Mouse (Mus musculus) inflammation-experienced regulatory T-cells, adult 6 months (primary cell): ENCODE measurements at regions not wholly inside any gene's neighbourhood (a gene's known extent, or its start where the extent isn't known, plus 50 kb on each side); places are given as distances from the start of the nearest gene placed in this dataset.
"Not testable (repeated sequence)": the region's sequence is repeated elsewhere in the genome, so short reads cannot be mapped to it uniquely, and the experiment has no call there.

Experiments used
- ATAC-seq: one replicate; pipeline ENCODE4 v1.8.0; 2017

GRCm38 (mm10) chr13:61805300-61805699, 235.4 kb upstream of the Cts3 start:
- not testable (repeated sequence) for ATAC-seq

DNA sequence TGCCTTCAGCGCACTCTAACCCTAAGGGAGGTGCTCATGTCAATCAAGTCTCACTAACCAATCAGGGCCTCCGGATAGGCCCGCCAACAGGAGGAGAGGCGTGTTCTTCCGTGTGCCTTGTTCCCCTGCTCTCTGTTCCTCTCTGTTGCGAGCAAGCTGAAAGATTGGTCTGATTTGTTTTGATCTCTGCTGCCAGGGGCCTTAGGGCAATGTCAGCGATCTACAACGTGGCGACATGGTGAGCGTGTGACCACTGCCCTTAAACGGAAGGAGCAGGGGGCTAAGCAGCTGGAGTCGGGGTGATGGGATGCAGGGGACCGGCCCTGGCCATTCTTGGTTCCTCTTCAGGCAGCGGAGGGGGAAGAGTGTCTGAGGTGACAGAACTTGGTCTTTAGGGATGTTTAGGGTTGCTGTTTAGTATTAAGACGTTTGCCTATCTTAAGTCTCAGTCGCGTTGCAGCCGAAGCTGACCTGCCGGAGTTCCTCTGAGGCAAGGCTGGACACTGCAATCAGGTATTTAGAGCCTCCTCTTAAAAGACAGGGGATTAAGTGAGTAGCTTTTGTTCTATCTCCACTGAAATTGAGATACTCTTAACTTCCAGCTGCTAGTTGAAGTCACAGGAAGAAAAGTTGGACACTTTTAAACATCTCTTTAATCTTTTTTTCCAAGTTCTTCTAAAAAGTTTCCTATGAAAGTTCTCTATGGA, 234.4 kb upstream of the Cts3 start:
- peak; percentile 85 for ATAC-seq

DNA sequence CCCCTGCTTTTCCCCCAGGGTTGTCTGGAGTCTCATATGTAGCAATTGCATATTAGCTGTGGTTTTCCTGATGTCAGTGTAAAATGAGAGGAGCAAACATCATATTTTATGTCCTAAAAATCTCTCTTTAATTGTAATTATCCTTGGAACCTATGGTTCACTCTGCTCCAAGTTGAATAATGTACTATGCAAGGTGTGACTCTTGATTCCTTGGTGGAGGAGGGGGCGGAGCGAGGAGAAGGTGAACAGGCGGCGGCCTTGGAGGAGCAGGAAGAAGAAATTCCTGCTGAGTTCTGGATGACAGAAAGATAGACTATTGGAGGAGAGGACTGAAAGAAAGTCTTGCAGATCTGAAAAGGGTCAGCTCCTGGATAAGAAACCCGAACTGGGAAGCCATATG, 233.8 kb upstream of the Cts3 start:
- not testable (repeated sequence) for ATAC-seq

- not testable (repeated sequence) for ATAC-seq
These were observed 193.5 kb upstream of the Cts3 start for GRCm38 (mm10) chr13:61763457-61763856.
